Mouse (Mus musculus) lung, embryonic 14.5 days (tissue): Measurements from ENCODE around the gene Dock8. TPM values are rescaled to one million over a fixed set of nuclear protein-coding genes. Genes with fewer than 3 reads are reported as not detected.

Experiments
- ATAC-seq: fragments of 200-750 bp; cut with Nextera tagmentation; 2 replicates; pipeline ENCODE4 v1.8.0; 2017; ENCODE audit warnings: mild to moderate bottlenecking, moderate TSS enrichment, moderate library complexity; ENCODE audit not compliant: insufficient read depth
- DNase-seq: peaks from one replicate; pipeline ENCODE4 v3.0.0-alpha.2; 2015
- H3K27ac ChIP-seq: fragments of 300-500 bp; sonication (generic); 2 replicates; pipeline ENCODE4 v1.5.1; 2014; ENCODE audit warnings: low read depth, mild to moderate bottlenecking, moderate library complexity
- H3K27me3 ChIP-seq: fragments of 300-500 bp; sonication (generic); 2 replicates; pipeline ENCODE4 v1.6.1; 2014; ENCODE audit warnings: low read length, control low read depth; ENCODE audit not compliant: insufficient read depth
- H3K36me3 ChIP-seq: fragments of 300-500 bp; sonication (generic); 2 replicates; pipeline ENCODE4 v1.6.1; 2014; ENCODE audit warnings: control low read depth; ENCODE audit not compliant: insufficient read depth
- H3K4me1 ChIP-seq: fragments of 300-500 bp; sonication (generic); 2 replicates; pipeline ENCODE4 v1.6.1; 2014; ENCODE audit warnings: antibody characterized with exemption, control low read depth; ENCODE audit not compliant: insufficient read depth
- H3K4me2 ChIP-seq: fragments of 300-500 bp; sonication (generic); 2 replicates; pipeline ENCODE4 v1.6.1; 2014; ENCODE audit warnings: mild to moderate bottlenecking
- H3K4me3 ChIP-seq: fragments of 300-500 bp; sonication (generic); 2 replicates; pipeline ENCODE4 v1.5.1; 2014; ENCODE audit warnings: low read depth, low read length
- H3K9ac ChIP-seq: fragments of 300-500 bp; sonication (generic); 2 replicates; pipeline ENCODE4 v1.6.1; 2014
- H3K9me3 ChIP-seq: fragments of 300-500 bp; sonication (generic); 2 replicates; pipeline ENCODE4 v1.6.1; 2016; ENCODE audit warnings: low read depth, low read length, control low read depth
- CTCF ChIP-seq: IDR thresholded peaks from 2 replicates; pipeline ENCODE4 v1.5.1; 2016; ENCODE audit warnings: antibody characterized with exemption, low read depth
- WGBS: fragments of 180-500 bp; shearing (Covaris S2); extraction: QIAGEN DNeasy Blood & Tissue Kit; methylation state at CpG from one replicate; pipeline ENCODE4 v1.1.7; 2014; 5-methylcytosine and 5-hydroxymethylcytosine counted together
- polyA plus RNA-seq: library from polyadenylated mRNA; unstranded; fragments of >200 nt; fragmentation: Nextera tagmentation; extraction: Ambion mirVana; gene quantifications from 2 replicates; pipeline ENCODE4 v1.2.1, GENCODE M21; 2014

The Dock8 gene
- 3.4 and 4.4 TPM in 2 replicates for polyA plus RNA-seq

- Histone ChIP-seq H3K4me2 (peak within 1 kb of the TSS; percentile 97), H3K27me3 (peaks cover 42% of the 10 kb centered on the region), H3K4me3 (peak within 1 kb of the TSS; percentile 69), H3K36me3 (no peaks in the 10 kb centered on the region), H3K9ac (peak within 1 kb of the TSS; percentile 56), H3K4me1 (peaks cover 7% of the 10 kb centered on the region; the same call in 1 of the 2 replicates), H3K9me3 (no peaks in the 10 kb centered on the region), H3K27ac (peak within 1 kb of the TSS; percentile 36; the same call in 1 of the 2 replicates)
- no peak for TF ChIP-seq CTCF
- ATAC-seq (peak; percentile 69), DNase-seq (peak; percentile 67)
- WGBS = under 1% methylated on average over 104 of the region's 109 CpGs
Observed at GRCm38 (mm10) chr19:24999201-24999886, at the start of gene Dock8. TSS of gene Dock8 (plus strand) at chr19:24999534.

GRCm38 (mm10) chr19:24958531-24958930 lies 40.8 kb upstream of the Dock8 start:
- Histone ChIP-seq H3K4me3 (no peak overlapping the region), H3K9me3 (no peaks in the 10 kb centered on the region), H3K9ac (no peak overlapping the region), H3K27me3 (no peaks in the 10 kb centered on the region), H3K27ac (no peak overlapping the region), H3K4me1 (no peaks in the 10 kb centered on the region), H3K36me3 (peaks cover 17% of the 10 kb centered on the region), H3K4me2 (no peak overlapping the region)
- DNase-seq (peak; percentile 91), ATAC-seq (no peak)
- TF ChIP-seq CTCF = peak; percentile 66
- WGBS = 31% methylated on average over 3 of the region's 3 CpGs

DNA sequence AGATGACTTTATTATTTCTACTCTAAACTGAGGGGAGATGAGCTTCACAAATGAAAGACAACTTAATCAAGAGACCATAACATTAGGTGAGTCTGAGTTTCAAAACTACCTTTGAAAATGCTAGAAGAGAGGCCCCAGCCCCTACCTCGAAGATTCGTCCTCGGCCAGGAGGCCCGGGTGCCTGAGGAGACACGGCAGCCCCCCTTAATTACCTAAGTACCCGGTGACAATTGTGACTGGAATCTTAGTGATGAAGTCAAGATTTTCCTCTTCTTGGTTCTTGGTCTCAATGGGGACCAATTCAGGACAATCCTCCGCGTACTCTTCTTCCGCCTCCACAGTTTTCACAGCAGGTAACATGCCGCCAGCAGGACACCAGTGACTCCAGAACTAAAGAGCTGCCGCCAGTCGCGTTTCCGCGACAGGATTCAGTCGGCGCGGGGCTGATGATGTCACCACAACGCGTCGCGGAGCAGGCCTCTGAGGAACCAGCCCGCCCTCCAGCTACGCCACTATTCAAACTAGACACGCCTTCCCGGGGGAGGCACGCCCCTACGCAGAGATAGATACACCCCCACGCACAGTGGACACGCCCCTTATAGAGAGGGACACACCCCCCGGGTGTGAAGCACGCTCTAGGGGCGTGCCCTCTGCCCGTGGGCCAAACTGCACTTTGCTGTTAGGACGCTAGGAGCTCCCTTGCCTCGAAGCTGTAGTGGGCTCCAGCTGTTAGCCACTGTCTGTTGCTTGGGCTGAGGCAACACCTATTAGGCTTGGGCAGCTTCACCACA lies 38.0 kb upstream of the Dock8 start, which contains the start of gene Cbwd1:
Cbwd1 (minus strand) TSS at position 439 of the 791 bp plus-strand sequence.
- Histone ChIP-seq H3K9me3 (no peaks in the 10 kb centered on the region), H3K4me2 (peak within 1 kb of the TSS; percentile 59), H3K9ac (peak within 1 kb of the TSS; percentile 81), H3K4me3 (peak within 1 kb of the TSS; percentile 83), H3K27ac (peak within 1 kb of the TSS; percentile 49; the same call in 1 of the 2 replicates), H3K4me1 (no peaks in the 10 kb centered on the region), H3K27me3 (no peaks in the 10 kb centered on the region), H3K36me3 (no peaks in the 10 kb centered on the region)
- DNase-seq = peak; percentile 100
- peak; percentile 95 for TF ChIP-seq CTCF
- ATAC-seq = peak; percentile 99
- under 1% methylated on average over 36 of the region's 36 CpGs for WGBS

DNA sequence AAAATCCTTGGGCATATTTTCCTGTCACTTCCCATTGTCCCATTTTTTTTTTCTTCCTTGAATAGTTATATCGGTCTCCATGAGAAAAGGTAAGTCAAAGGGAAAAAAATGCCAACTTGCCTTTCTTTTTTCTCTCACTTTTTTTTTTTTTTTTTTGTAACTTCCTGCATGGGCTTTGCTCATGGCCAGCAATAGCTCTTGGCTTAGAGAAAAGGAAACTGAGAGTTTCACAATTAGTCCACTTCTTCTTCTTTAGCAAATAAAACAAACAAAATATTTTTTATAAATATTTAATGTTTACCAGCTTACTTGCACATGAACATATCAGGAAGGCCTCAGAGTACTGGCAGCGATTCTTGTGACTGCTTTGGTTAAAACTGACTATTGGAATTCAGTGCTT lies 33.1 kb upstream of the Dock8 start:
- WGBS = 73% methylated on average over 2 of the region's 2 CpGs
- Histone ChIP-seq H3K4me2 (no peak overlapping the region), H3K4me3 (no peak overlapping the region), H3K27me3 (no peaks in the 10 kb centered on the region), H3K4me1 (no peaks in the 10 kb centered on the region), H3K27ac (no peak overlapping the region), H3K9ac (no peak overlapping the region), H3K9me3 (no peaks in the 10 kb centered on the region), H3K36me3 (no peaks in the 10 kb centered on the region)
- no peak for ATAC-seq
- no peak for TF ChIP-seq CTCF
- no peak for DNase-seq

DNA sequence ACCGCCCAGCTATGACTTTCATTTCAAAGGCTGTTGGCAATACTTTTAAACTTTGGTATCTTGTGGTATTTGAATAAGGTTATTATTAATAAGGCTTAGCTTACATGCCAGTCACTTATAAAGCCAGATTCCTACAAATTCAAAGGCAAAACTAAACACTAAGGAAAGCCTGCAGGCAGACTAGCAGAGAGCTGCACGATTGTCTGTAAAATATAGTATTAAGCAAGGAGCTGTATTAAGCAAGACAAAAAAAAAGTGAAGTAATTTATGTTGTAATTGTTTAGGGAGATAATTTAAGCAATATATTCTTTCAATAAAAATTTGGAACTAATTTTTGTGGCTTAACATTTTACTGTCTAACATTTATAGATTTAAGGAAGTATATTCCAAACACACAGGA lies 32.4 kb upstream of the Dock8 start:
- no peak for ATAC-seq

DNA sequence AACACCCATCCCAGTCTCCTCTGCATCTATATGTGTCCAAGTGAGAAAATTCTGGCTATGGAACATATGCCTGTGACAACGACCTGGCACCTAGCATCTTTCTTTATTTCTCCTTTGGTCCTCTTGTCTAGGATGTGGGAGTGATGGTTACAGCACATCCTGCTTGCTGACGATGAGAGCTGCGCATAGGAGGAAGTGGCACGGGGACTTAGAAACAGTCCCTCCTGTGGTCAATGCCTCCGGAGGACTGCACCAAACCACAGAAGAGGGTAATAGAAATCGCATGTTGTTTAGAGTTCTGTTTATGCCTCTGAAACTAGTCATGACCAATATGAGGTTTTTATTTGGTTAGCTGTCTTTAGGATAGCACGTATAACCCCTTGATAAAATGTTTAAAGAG lies 28.0 kb upstream of the Dock8 start:
- no peak for DNase-seq
- Histone ChIP-seq H3K9ac (no peak overlapping the region), H3K27ac (no peak overlapping the region), H3K27me3 (no peaks in the 10 kb centered on the region), H3K4me2 (no peak overlapping the region), H3K4me3 (no peak overlapping the region), H3K9me3 (no peaks in the 10 kb centered on the region), H3K36me3 (no peaks in the 10 kb centered on the region), H3K4me1 (no peaks in the 10 kb centered on the region)
- no peak for TF ChIP-seq CTCF
- ATAC-seq = no peak
- WGBS = 76% methylated on average over 7 of the region's 7 CpGs

More for the DNA sequence above, 32.4 kb upstream of the Dock8 start:
- Histone ChIP-seq H3K36me3 (no peaks in the 10 kb centered on the region), H3K27ac (no peak overlapping the region), H3K9ac (no peak overlapping the region), H3K4me1 (no peaks in the 10 kb centered on the region), H3K9me3 (no peaks in the 10 kb centered on the region), H3K4me3 (no peak overlapping the region), H3K27me3 (no peaks in the 10 kb centered on the region), H3K4me2 (no peak overlapping the region)
- no peak for DNase-seq
- 78% methylated on average over 2 of the region's 2 CpGs for WGBS
- TF ChIP-seq CTCF = no peak
